Mouse (Mus musculus) spleen, adult 2 months (tissue): ENCODE measurements at regions not wholly inside any gene's neighbourhood (a gene's known extent, or its start where the extent isn't known, plus 50 kb on each side); places are given as distances from the start of the nearest gene placed in this dataset.

ENCODE experiments used
- DNase-seq, 2 experiments: peaks; one replicate each; pipeline versions ENCODE4 v3.0.0 to v3.0.0-alpha.2; 2012 to 2021; ENCODE audit warnings: low spot score in 2 of 2, low read depth in 1 of 2
- H3K27ac ChIP-seq: fragments of 200-500 bp; 2 replicates; pipeline ENCODE4 v1.5.1; 2012; ENCODE audit warnings: low read length, inconsistent platforms; ENCODE audit not compliant: insufficient read depth
- H3K27me3 ChIP-seq: fragments of 200-500 bp; 2 replicates; pipeline ENCODE4 v1.6.1; 2012; ENCODE audit warnings: mild to moderate bottlenecking, moderate library complexity, low read length, inconsistent platforms; ENCODE audit not compliant: control insufficient read depth, insufficient read depth
- H3K36me3 ChIP-seq: fragments of 200-500 bp; 2 replicates; pipeline ENCODE4 v1.6.1; 2012; ENCODE audit warnings: mild to moderate bottlenecking, low read length, inconsistent platforms; ENCODE audit not compliant: control insufficient read depth, insufficient read depth
- H3K4me1 ChIP-seq: fragments of 200-500 bp; 2 replicates; pipeline ENCODE4 v1.6.1; 2011; ENCODE audit warnings: inconsistent platforms; ENCODE audit not compliant: control insufficient read depth, insufficient read depth, insufficient read length
- H3K4me3 ChIP-seq: fragments of 200-500 bp; 2 replicates; pipeline ENCODE4 v1.5.1; 2011; ENCODE audit warnings: mild to moderate bottlenecking, inconsistent platforms; ENCODE audit not compliant: insufficient read depth, insufficient read length; ENCODE audit errors: extremely low read depth
- CTCF ChIP-seq: fragments of 200-500 bp; IDR thresholded peaks from 2 replicates; pipeline ENCODE4 v1.5.1; 2011; ENCODE audit warnings: mild to moderate bottlenecking, inconsistent platforms; ENCODE audit not compliant: insufficient read depth, insufficient read length, insufficient replicate concordance; ENCODE audit errors: extremely low read depth
- POLR2A ChIP-seq: fragments of 200-500 bp; IDR thresholded peaks from 2 replicates; pipeline ENCODE4 v1.6.1; 2011; ENCODE audit warnings: low read depth, low read length, inconsistent platforms
- WGBS: fragments of 180-500 bp; shearing (Covaris S2); methylation state at CpG from one replicate; pipeline ENCODE4 v1.1.7; 2018; 5-methylcytosine and 5-hydroxymethylcytosine counted together

DNA sequence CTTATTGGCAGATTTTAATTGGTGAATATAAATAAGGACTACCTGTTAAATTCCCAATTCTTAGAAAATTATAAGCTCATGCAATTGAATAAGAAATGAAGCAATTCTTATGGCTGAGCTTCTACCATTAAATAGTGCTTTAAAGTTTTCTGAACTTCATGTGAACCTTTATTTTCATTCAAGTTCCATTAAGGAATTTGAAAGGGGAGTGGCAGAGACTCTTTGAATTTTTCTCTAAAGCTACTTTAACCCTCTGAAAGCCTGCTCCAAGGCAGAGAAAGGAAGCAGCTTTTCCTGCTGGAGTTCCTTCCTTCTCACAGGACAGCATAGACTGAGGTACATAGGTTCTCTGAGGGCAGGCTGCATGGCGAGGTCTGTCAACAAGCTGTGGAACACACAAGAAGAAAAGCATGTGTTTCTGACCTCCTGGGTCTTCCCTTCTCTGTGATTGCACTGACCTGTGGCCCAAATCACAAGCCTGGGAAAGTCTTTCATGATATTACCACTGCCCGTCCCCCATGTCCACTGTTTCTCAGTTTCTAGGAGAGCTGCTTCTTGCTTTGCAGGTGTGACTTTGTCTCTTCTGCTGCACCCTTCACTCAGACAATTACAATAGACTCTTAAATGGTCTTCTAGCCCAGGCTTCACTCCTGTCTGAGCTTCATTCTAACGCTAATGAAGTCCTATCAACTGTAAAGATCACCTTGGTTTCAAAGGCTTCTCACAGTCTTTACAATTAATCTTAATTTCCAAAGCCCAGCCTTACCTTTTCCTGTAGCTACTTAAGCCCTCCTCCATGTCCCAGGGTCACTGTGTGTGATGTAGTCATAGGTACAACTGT lies 211.4 kb downstream of the Klf5 start:
- DNase-seq: no peak
- H3K4me1 ChIP-seq: no peaks in the 10 kb centered on the region
- H3K27me3 ChIP-seq: no peaks in the 10 kb centered on the region
- H3K4me3 ChIP-seq: no peak overlapping the region
- H3K27ac ChIP-seq: no peak overlapping the region
- no peak for TF ChIP-seq CTCF
- TF ChIP-seq POLR2A: no peak
- H3K36me3 ChIP-seq: no peaks in the 10 kb centered on the region
- 84% methylated on average over 3 of the region's 3 CpGs for WGBS

DNA sequence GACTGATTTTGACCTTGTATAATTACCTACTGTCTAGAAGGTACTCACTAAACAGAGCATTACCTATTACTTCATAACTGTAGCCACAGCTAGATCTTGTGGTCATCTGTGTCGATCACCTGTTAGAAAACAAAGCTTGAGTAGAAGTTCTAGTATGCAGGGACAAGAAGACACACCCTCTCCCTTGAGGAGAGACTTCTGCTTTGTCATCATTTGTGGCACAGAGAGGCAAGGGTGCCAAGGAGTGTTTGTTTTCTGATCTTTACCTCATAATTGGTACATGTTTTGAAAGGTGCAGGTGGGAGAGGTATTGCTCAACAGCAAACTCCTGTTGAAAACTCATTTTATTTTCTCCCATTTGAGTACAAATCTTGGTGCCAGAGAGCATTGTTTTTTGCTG lies 217.0 kb downstream of the Klf5 start:
- H3K27me3 ChIP-seq: no peaks in the 10 kb centered on the region
- H3K4me1 ChIP-seq: no peaks in the 10 kb centered on the region
- no peak for DNase-seq
- H3K36me3 ChIP-seq: no peaks in the 10 kb centered on the region
- H3K4me3 ChIP-seq: no peak overlapping the region
- TF ChIP-seq POLR2A (no peak), CTCF (no peak)
- 74% methylated on average over 1 of the region's 1 CpGs for WGBS
- no peak overlapping the region for H3K27ac ChIP-seq

DNA sequence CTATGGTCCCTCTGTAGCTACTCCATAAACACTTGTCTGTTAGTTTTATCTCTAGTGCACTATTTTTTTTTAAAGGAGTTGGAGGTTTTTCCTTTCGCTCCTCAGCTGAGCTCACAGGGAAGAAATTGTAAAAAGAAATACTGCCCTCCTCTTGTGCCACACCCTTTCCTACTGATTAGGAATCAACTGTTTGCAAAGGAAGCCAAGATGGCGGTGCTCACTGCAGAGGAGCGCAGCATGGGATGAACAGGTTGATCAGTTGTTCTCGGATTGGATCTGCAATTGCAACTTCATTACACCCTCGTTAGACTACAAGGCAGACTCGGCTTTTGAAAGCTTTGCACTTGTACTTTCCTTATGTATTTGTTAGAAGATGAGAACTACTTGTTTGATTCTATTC lies 218.2 kb downstream of the Klf5 start:
- Histone ChIP-seq H3K27ac (no peak overlapping the region), H3K4me3 (no peak overlapping the region), H3K4me1 (no peaks in the 10 kb centered on the region), H3K27me3 (no peaks in the 10 kb centered on the region), H3K36me3 (no peaks in the 10 kb centered on the region)
- no peak for TF ChIP-seq CTCF
- no peak for TF ChIP-seq POLR2A
- WGBS: 89% methylated on average over 6 of the region's 6 CpGs
- no peak for DNase-seq

DNA sequence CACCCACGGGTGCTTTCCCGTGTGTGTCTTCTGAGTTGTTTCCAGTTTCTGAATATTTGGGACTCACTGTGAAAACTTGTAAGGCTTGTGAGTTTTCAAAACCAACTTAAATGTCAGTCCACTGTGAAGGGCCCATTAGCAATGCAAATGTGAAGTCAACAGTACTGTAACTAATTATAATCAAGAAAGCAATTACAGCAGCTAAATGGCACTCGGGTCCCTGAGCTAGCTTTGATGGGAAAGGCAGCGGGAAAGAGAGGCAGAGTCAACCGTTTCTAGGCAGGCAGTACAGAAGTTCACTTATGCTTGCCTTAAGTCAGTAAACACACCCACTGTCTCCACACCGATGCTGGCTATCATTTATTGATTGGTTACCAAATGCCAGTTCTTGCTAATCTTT lies 221.9 kb downstream of the Klf5 start:
- no peaks in the 10 kb centered on the region for H3K36me3 ChIP-seq
- TF ChIP-seq POLR2A (no peak), CTCF (no peak)
- no peak for DNase-seq
- no peak overlapping the region for H3K27ac ChIP-seq
- H3K4me1 ChIP-seq: no peaks in the 10 kb centered on the region
- no peaks in the 10 kb centered on the region for H3K27me3 ChIP-seq
- WGBS: 86% methylated on average over 6 of the region's 6 CpGs
- H3K4me3 ChIP-seq: no peak overlapping the region

DNA sequence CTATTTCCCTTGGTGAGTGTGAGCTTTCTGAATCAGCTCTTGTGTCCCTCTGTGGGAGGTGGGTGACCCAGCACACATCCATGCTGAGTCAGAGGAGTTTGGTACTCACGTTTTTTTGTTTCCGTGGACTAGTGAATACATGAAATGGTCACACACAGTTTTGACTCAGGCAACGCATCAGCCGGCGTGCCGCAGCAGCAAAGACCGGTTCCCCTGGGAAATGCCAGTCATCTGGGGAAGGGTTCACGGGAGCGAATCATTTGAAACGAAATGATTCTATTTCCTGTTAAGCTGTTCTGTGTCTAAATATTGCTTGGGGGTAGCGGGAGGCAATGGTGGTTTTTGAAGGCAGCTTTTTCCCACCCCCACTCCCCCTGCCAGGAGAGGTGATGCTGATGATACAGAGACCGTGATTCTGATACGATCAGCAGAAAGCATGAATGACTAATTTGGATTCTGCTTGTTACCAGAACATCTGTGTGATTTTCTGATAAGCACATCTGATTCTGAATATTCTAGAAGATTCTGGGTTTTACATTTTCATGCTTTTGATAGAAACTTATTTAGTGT lies 223.5 kb downstream of the Klf5 start:
- H3K36me3 ChIP-seq: no peaks in the 10 kb centered on the region
- 87% methylated on average over 13 of the region's 13 CpGs for WGBS
- H3K27me3 ChIP-seq: no peaks in the 10 kb centered on the region
- no peak overlapping the region for H3K27ac ChIP-seq
- no peak overlapping the region for H3K4me3 ChIP-seq
- no peak for DNase-seq
- TF ChIP-seq CTCF: no peak
- no peak for TF ChIP-seq POLR2A
- H3K4me1 ChIP-seq: no peaks in the 10 kb centered on the region

DNA sequence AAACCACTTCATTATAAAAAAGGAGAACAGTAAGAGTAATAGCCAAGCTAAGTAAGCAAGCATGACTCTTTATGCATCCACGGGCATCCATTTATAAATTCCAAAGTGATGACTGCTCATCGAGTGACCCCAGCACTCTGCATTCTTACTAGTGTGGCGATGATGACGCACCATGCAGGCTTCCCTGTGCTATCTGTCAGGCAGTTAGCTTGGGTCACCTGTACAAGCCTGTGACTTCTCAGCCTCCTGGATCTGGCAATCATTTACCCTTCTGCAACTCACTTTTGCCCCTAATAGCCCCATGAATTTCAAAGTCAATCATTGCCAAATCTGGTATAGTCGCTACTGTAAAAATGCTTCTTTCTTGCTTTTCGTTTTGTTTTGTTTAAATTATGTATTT lies 237.3 kb downstream of the Klf5 start:
- no peak for DNase-seq
- Histone ChIP-seq H3K4me1 (no peaks in the 10 kb centered on the region), H3K27ac (no peak overlapping the region), H3K4me3 (no peak overlapping the region), H3K27me3 (no peaks in the 10 kb centered on the region), H3K36me3 (no peaks in the 10 kb centered on the region)
- TF ChIP-seq CTCF: no peak
- no peak for TF ChIP-seq POLR2A
- 90% methylated on average over 6 of the region's 6 CpGs for WGBS

DNA sequence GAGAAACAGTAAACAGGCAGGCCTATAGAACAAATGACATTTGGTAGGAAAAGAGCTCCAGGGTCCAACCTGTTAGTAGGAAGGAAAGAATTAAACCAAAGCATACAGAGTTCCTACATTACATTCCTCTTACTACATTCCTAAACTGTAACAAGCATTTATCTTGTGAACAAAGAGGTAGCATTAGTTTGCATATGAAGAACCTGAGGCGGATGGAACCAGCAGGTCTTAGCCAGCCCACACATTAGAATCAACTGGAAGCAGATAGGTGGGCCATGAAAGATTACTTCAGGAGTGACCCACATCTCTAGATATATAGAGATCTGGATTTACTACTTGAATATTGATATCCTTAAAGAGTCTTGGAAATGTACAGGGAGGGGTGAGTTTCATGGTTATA lies 238.8 kb downstream of the Klf5 start:
- TF ChIP-seq POLR2A: no peak
- TF ChIP-seq CTCF: no peak
- WGBS: 91% methylated on average over 1 of the region's 1 CpGs

More for the DNA sequence above, 238.8 kb downstream of the Klf5 start:
- no peak overlapping the region for H3K4me3 ChIP-seq
- H3K27ac ChIP-seq: no peak overlapping the region
- no peaks in the 10 kb centered on the region for H3K27me3 ChIP-seq
- no peaks in the 10 kb centered on the region for H3K36me3 ChIP-seq
- DNase-seq: no peak
- no peaks in the 10 kb centered on the region for H3K4me1 ChIP-seq
